Mouse (Mus musculus) embryonic fibroblast, embryonic 13.5 days (primary cell): ENCODE measurements around the gene Galnt6.

Source experiments
- CTCF ChIP-seq: IDR thresholded peaks from 2 replicates; pipeline ENCODE4 v1.5.1; 2011; ENCODE audit warnings: mild to moderate bottlenecking, control low read depth, low read length, moderate library complexity, borderline replicate concordance; ENCODE audit not compliant: insufficient read depth
- POLR2A ChIP-seq: IDR thresholded peaks from 2 replicates; pipeline ENCODE4 v1.6.1; 2011; ENCODE audit warnings: low read depth, mild to moderate bottlenecking, control low read depth, low read length, moderate library complexity

- no peak for TF ChIP-seq CTCF
- no peak for TF ChIP-seq POLR2A
Observed at GRCm38 (mm10) chr15:100732580-100732979, 3.4 kb upstream of the Galnt6 start.
